Mouse (Mus musculus) kidney, postnatal 0 days (tissue): ENCODE data around the gene Mtor. TPM values are rescaled to one million over a fixed set of nuclear protein-coding genes. Genes with fewer than 3 reads are reported as not detected.

Experiments used
- ATAC-seq: fragments of 200-750 bp; cut with Nextera tagmentation; replicated peaks from 2 replicates; pipeline ENCODE4 v1.8.0; 2017; ENCODE audit warnings: low read depth, moderate number of reproducible peaks, moderate TSS enrichment, moderate library complexity; ENCODE audit not compliant: low FRiP score
- DNase-seq: peaks from one replicate; pipeline ENCODE4 v3.0.0-alpha.2; 2016; ENCODE audit warnings: low spot score
- H3K27ac ChIP-seq: fragments of 300-500 bp; sonication (generic); 2 replicates; pipeline ENCODE4 v1.5.1; 2014; ENCODE audit warnings: mild to moderate bottlenecking
- H3K27me3 ChIP-seq: fragments of 300-500 bp; sonication (generic); 2 replicates; pipeline ENCODE4 v1.6.1; 2014; ENCODE audit warnings: low read length, mixed read lengths; ENCODE audit not compliant: insufficient read depth
- H3K36me3 ChIP-seq: fragments of 300-500 bp; sonication (generic); 2 replicates; pipeline ENCODE4 v1.6.1; 2014; ENCODE audit warnings: low read length, mixed read lengths; ENCODE audit not compliant: insufficient read depth
- H3K4me1 ChIP-seq: fragments of 300-500 bp; sonication (generic); replicated peaks from 2 replicates; pipeline ENCODE4 v1.6.1; 2014; ENCODE audit warnings: antibody characterized with exemption, low read length, mixed read lengths; ENCODE audit not compliant: insufficient read depth
- H3K4me2 ChIP-seq: fragments of 300-500 bp; sonication (generic); 2 replicates; pipeline ENCODE4 v1.6.1; 2014; ENCODE audit warnings: mild to moderate bottlenecking, low read length, moderate library complexity, mixed read lengths
- H3K4me3 ChIP-seq: fragments of 300-500 bp; sonication (generic); replicated peaks from 2 replicates; pipeline ENCODE4 v1.5.1; 2014; ENCODE audit warnings: low read depth, low read length
- H3K9ac ChIP-seq: fragments of 300-500 bp; sonication (generic); 2 replicates; pipeline ENCODE4 v1.6.1; 2014; ENCODE audit warnings: low read depth, low read length
- H3K9me3 ChIP-seq: fragments of 300-500 bp; sonication (generic); replicated peaks from 2 replicates; pipeline ENCODE4 v1.6.1; 2016; ENCODE audit warnings: low read length, inconsistent platforms, mixed read lengths
- CTCF ChIP-seq: IDR thresholded peaks from 2 replicates; pipeline ENCODE4 v1.5.1; 2016; ENCODE audit warnings: antibody characterized with exemption, low read depth, mild to moderate bottlenecking, moderate library complexity
- WGBS: fragments of 180-500 bp; shearing (Covaris S2); extraction: QIAGEN DNeasy Blood & Tissue Kit; methylation state at CpG from one replicate; pipeline ENCODE4 v1.1.7; 2014; 5-methylcytosine and 5-hydroxymethylcytosine counted together
- polyA plus RNA-seq: library from polyadenylated mRNA; unstranded; fragments of >200 nt; fragmentation: Nextera tagmentation; extraction: Ambion mirVana; gene quantifications from 2 replicates; pipeline ENCODE4 v1.2.1, GENCODE M21; 2015

Gene Mtor
- polyA plus RNA-seq, 1 experiment from 2014 or later, result 21.6 TPM

DNA sequence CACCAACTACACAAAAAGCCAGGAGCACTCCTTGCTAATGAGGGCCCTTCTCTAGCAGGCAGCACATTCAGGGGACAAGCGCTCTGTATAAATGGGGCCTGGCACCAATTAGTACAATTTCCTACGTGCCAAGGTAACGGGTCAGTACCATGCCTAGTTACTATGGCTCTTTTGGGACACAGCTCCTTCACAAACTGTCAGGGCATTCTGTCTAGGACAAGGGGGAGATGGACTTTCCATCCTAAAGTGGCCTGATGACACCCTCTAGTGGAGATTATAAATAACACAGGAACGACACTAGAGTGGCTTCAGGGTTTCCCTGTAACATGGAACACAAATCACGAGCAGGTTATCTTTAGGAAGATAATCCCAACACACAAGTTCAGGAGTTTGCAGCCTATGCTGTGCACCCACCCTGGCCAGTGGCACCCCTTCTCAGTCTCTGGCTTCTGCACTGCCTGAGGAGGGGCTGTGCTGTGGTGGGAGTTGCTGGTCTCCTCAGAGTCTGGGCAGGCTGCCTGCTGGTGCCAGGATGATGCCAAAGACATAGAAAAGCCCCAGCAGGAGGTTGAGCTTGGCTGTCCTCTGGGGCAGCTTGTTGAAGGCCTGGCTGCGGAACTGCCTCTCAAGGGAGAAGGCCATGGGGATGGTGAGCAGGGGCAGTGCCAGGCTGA, 12.6 kb upstream of the Mtor start:
- no peak overlapping the region for H3K27ac ChIP-seq
- H3K9ac ChIP-seq, result no peak overlapping the region
- DNase-seq, result peak; percentile 51
- no peak overlapping the region for H3K4me2 ChIP-seq
- H3K4me3 ChIP-seq, result no peak overlapping the region
- H3K36me3 ChIP-seq, result peaks cover 7% of the 10 kb centered on the region; the same call in 1 of the 2 replicates
- no peaks in the 10 kb centered on the region for H3K27me3 ChIP-seq
- peak; percentile 66 for TF ChIP-seq CTCF
- no peak for ATAC-seq
- H3K9me3 ChIP-seq, result no peaks in the 10 kb centered on the region
- H3K4me1 ChIP-seq, result no peaks in the 10 kb centered on the region
- 71% methylated on average over 6 of the region's 6 CpGs for WGBS

DNA sequence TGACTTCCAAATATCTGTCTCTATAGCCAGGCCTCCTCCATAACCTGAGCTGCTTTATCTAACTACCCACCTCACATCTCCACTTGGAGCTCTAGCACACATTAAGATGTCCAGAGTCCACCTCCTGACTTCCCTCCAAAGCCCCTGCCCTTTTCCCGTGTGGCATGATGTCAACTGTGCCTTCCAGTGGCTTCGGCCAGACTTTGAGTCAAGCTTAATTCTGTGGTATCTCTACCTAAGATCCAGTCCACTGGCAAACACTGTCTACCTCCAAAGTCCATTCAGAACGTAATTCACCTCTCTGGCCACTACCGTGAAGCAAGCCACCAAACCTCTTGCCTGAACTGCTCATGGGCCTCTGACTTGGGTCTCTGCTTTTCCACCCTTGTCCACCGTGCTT, 6.5 kb upstream of the Mtor start:
- no peak for ATAC-seq
- H3K9ac ChIP-seq, result no peak overlapping the region
- no peak overlapping the region for H3K4me3 ChIP-seq
- DNase-seq, result no peak
- H3K27me3 ChIP-seq, result no peaks in the 10 kb centered on the region
- peaks cover 6% of the 10 kb centered on the region; the same call in 1 of the 2 replicates for H3K4me1 ChIP-seq
- WGBS, result 85% methylated on average over 5 of the region's 5 CpGs
- no peak overlapping the region for H3K27ac ChIP-seq
- no peaks in the 10 kb centered on the region for H3K9me3 ChIP-seq
- H3K36me3 ChIP-seq, result no peaks in the 10 kb centered on the region
- no peak for TF ChIP-seq CTCF
- H3K4me2 ChIP-seq, result no peak overlapping the region

DNA sequence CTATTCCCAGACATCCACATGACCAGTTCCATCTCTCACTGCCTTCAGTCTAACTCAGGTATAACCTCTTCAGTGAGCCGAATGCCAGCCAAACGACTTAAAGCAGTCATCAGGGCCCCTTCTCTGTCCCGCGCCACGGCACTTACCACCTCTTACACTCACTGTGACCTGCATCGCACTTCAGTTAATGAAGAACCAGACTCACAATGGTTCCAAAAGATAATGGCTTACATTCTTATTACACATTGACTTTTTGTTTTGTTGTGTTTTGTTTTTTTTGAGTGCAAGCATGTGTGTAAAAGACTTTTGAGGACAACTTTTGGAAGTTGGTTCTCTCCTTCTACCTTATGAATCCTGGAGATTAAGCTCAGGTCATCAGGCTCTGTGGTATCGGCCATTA, 5.8 kb upstream of the Mtor start:
- Histone ChIP-seq H3K9me3 (no peaks in the 10 kb centered on the region), H3K9ac (peak overlapping the region; percentile 8; the same call in 1 of the 2 replicates), H3K4me1 (peaks cover 6% of the 10 kb centered on the region; the same call in 1 of the 2 replicates), H3K4me3 (no peak overlapping the region), H3K27ac (no peak overlapping the region), H3K27me3 (no peaks in the 10 kb centered on the region), H3K36me3 (no peaks in the 10 kb centered on the region), H3K4me2 (no peak overlapping the region)
- no peak for DNase-seq
- TF ChIP-seq CTCF, result no peak
- WGBS, result 83% methylated on average over 7 of the region's 7 CpGs
- no peak for ATAC-seq

DNA sequence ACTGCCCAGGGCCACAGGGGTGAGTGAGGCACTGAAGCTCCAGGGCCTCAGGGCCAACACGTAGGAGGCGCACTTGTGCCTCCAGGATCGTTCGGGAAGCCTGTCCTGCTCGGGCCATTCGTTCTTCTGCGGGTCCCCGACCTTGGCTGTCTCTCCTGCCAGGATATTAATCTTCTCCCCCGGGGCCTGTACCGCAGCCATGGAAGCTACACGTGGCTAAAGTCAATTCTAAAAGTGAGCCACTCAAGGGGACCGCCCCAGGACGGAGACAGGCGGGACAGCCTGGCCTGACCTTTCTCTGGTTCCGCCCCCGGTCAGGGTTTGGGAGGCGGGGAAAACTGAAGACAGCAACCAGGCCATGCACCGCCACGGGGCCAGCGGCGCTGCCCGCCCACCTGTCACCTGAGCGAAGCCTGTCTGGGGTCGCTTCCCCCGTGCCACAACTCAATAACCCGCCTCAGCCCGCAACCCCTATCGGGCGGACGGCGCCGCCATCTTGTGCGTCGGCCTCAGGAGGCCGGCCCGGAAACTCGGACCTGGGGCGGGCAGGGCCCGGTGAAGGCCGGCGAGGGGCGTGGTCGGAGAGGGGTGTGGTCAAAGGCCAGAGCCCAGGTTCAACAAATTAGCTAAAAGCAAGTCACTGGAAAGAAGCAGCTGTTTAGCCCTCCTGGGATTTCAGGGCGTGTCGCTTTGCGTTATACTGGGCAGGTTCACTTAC, 4.0 kb upstream of the Mtor start, which contains the start of gene Ubiad1:
TSS of gene Ubiad1 (minus strand) at position 522 of the 718 bp plus-strand sequence.
- ATAC-seq (peak; percentile 73), DNase-seq (peak; percentile 92)
- H3K27me3 ChIP-seq, result no peaks in the 10 kb centered on the region
- H3K9ac ChIP-seq, result peak within 1 kb of the TSS; percentile 76
- under 1% methylated on average over 46 of the region's 46 CpGs for WGBS
- peak within 1 kb of the TSS; percentile 87 for H3K27ac ChIP-seq
- peaks cover 10% of the 10 kb centered on the region; the same call in 1 of the 2 replicates for H3K4me1 ChIP-seq
- TF ChIP-seq CTCF, result 0 out of 2 replicates have a peak, but pooled peaks have one; percentile 8
- H3K4me2 ChIP-seq, result peak within 1 kb of the TSS; percentile 86
- no peaks in the 10 kb centered on the region for H3K36me3 ChIP-seq
- H3K4me3 ChIP-seq, result peak within 1 kb of the TSS; percentile 69
- no peaks in the 10 kb centered on the region for H3K9me3 ChIP-seq

DNA sequence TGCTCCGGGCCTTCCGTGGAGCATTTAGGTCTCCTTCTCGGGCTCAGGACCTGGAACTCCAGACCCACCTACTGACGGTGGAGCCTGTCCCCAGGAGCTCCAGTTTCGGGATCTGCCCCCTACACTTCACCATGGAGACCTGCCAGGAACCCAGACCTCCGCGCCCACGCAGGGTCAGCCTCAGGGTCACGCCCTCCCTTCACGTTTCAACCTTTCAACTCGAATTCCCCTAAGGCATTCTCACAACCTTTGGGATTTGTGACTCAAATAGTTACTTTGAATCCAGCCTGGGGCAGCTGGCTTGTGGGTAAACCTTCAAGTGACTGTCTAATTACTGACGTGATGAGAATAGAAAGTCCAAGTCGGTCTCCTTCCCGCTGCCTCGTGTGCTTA, 438 bp downstream of the Mtor start:
- DNase-seq (peak; percentile 56), ATAC-seq (peak; percentile 34)
- WGBS, result 0% methylated on average over 15 of the region's 15 CpGs
- Histone ChIP-seq H3K27ac (peak overlapping the region; percentile 79), H3K4me1 (peaks cover 6% of the 10 kb centered on the region; the same call in 1 of the 2 replicates), H3K9ac (peak overlapping the region; percentile 89), H3K4me2 (peak overlapping the region; percentile 61), H3K36me3 (peaks cover 11% of the 10 kb centered on the region; the same call in 1 of the 2 replicates), H3K27me3 (no peaks in the 10 kb centered on the region), H3K4me3 (peak overlapping the region; percentile 94), H3K9me3 (no peaks in the 10 kb centered on the region)
- TF ChIP-seq CTCF, result no peak

DNA sequence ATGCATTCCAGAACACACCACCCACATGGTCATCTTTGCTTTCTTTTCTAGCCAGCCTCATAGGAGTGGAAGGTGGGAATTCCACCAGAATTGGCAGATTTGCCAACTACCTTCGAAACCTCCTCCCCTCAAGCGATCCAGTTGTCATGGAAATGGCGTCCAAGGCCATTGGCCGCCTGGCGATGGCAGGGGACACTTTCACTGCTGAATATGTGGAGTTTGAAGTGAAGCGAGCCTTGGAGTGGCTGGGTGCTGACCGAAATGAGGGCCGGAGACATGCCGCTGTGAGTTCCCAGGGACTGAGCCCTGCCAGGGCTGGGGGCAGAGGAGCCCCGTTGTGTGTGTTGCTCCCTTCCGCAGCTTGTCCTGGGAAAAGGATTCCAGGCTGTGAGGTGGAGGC, 5.3 kb downstream of the Mtor start:
- Histone ChIP-seq H3K36me3 (peaks cover 53% of the 10 kb centered on the region), H3K4me2 (no peak overlapping the region), H3K27me3 (no peaks in the 10 kb centered on the region), H3K9ac (no peak overlapping the region), H3K27ac (no peak overlapping the region), H3K4me3 (no peak overlapping the region), H3K9me3 (no peaks in the 10 kb centered on the region), H3K4me1 (0 out of 2 replicates have a peak, but pooled peaks cover 6% of the 10 kb centered on the region)
- no peak for ATAC-seq
- TF ChIP-seq CTCF, result no peak
- WGBS, result 95% methylated on average over 11 of the region's 11 CpGs
- DNase-seq, result no peak
